Mouse (Mus musculus) heart, adult 2 months (tissue): ENCODE data around the gene Bcl11a. TPM values are rescaled to one million over a fixed set of nuclear protein-coding genes. Genes with fewer than 3 reads are reported as not detected.
A peak's percentile ranks its signal among the peaks of the same experiment; 100 is the strongest.

Experiments used
- DNase-seq, 2 experiments: peaks; one replicate each; pipeline ENCODE4 v3.0.0; 2021
- H3K27ac ChIP-seq: fragments of 200-600 bp; 2 replicates; pipeline ENCODE4 v1.8.1; 2022
- H3K27me3 ChIP-seq: fragments of 200-500 bp; 2 replicates; pipeline ENCODE4 v1.6.1; 2012; ENCODE audit warnings: mild to moderate bottlenecking, low read length, inconsistent platforms, mixed read lengths; ENCODE audit not compliant: control insufficient read depth, insufficient read depth
- H3K36me3 ChIP-seq: fragments of 200-500 bp; 2 replicates; pipeline ENCODE4 v1.6.1; 2012; ENCODE audit warnings: low read length, inconsistent platforms; ENCODE audit not compliant: control insufficient read depth, insufficient read depth
- H3K4me1 ChIP-seq: fragments of 200-500 bp; 2 replicates; pipeline ENCODE4 v1.6.1; 2011; ENCODE audit warnings: low read length; ENCODE audit not compliant: control insufficient read depth, insufficient read depth
- H3K4me3 ChIP-seq: fragments of 200-600 bp; 2 replicates; pipeline ENCODE4 v1.8.1; 2022
- H3K79me2 ChIP-seq: fragments of 200-500 bp; replicated peaks from 2 replicates; pipeline ENCODE4 v1.6.1; 2012; ENCODE audit warnings: mild to moderate bottlenecking, inconsistent platforms, low read length, moderate library complexity, mixed read lengths; ENCODE audit not compliant: control insufficient read depth, insufficient read depth
- H3K9ac ChIP-seq: fragments of 200-500 bp; 2 replicates; pipeline ENCODE4 v1.6.1; 2012; ENCODE audit warnings: low read depth, mild to moderate bottlenecking, control low read depth, inconsistent platforms, low read length, mixed read lengths
- CTCF ChIP-seq: fragments of 200-600 bp; IDR thresholded peaks from 2 replicates; pipeline ENCODE4 v1.8.1; 2022; ENCODE audit warnings: antibody characterized with exemption, mild to moderate bottlenecking, moderate library complexity
- EP300 ChIP-seq: fragments of 200-500 bp; IDR thresholded peaks from 2 replicates; pipeline ENCODE4 v1.6.1; 2011; ENCODE audit warnings: low read depth, low read length, control low read depth; ENCODE audit not compliant: insufficient read depth
- POLR2A ChIP-seq: fragments of 200-500 bp; IDR thresholded peaks from 2 replicates; pipeline ENCODE4 v1.6.1; 2011; ENCODE audit warnings: mild to moderate bottlenecking, low read depth, low read length, control low read depth; ENCODE audit not compliant: insufficient read depth
- WGBS: fragments of 180-500 bp; shearing (Covaris S2); methylation state at CpG from one replicate; pipeline ENCODE4 v1.1.7; 2018; 5-methylcytosine and 5-hydroxymethylcytosine counted together
- intact Hi-C: fragments of 180-260 bp; cut with DNase I; formaldehyde crosslinking; loops from one replicate; pipeline ENCODE4 v1.15.1; 2025
- polyA plus RNA-seq: library from polyadenylated mRNA; depleted of rRNA; stranded (reverse); fragments of >200 nt; gene quantifications from 2 replicates; pipeline ENCODE4 v1.2.3, GENCODE M21; 2012
- total RNA-seq, 2 experiments: library from RNA; stranded (reverse); gene quantifications; 2 replicates each; pipeline ENCODE4 v1.2.3; 2021

The Bcl11a gene
- total and polyA plus RNA-seq, 3 experiments = 1.1 to 4.2 (median 2.4) TPM

DNA sequence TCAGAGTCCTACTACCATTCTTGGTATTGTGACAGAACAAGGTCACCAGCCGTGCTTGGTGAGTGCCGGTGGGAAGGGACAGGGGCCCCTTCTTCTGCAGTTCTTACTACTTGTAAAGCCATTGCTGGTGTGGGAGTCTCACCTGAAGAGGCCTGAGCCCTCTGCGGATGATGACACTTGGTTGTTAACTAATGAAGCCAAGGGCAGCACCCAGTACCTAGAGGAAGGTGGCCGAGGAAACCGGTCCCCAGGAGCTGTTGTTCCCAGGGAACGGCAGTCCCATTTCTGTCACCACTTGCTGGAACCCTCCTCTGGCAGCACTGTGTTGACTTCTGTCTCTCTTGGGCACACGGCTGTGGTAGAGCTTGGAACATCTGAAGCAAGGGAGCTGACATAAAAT, 105.6 kb downstream of the Bcl11a start:
- Histone ChIP-seq H3K4me3 (no peak overlapping the region), H3K27me3 (no peaks in the 10 kb centered on the region), H3K4me1 (peaks cover 2% of the 10 kb centered on the region), H3K36me3 (no peaks in the 10 kb centered on the region), H3K9ac (no peak overlapping the region), H3K79me2 (no peaks in the 10 kb centered on the region), H3K27ac (no peak overlapping the region)
- DNase-seq = no peak
- TF ChIP-seq EP300 (no peak), CTCF (no peak), POLR2A (no peak)
- intact Hi-C loops = no loop called here
- 85% methylated on average over 7 of the region's 7 CpGs for WGBS

- Histone ChIP-seq H3K4me3 (no peak overlapping the region), H3K9ac (no peak overlapping the region), H3K27me3 (no peaks in the 10 kb centered on the region), H3K27ac (no peak overlapping the region), H3K4me1 (peaks cover 2% of the 10 kb centered on the region), H3K79me2 (no peaks in the 10 kb centered on the region), H3K36me3 (no peaks in the 10 kb centered on the region)
- TF ChIP-seq CTCF = peak; percentile 37
- no peak for TF ChIP-seq EP300
- DNase-seq = peak; percentile 23 to 53
- intact Hi-C loops = no loop called here
- WGBS = 42% methylated on average over 5 of the region's 5 CpGs
These were observed 107.1 kb downstream of the Bcl11a start for GRCm38 (mm10) chr11:24184932-24185331.

- Histone ChIP-seq H3K4me3 (no peak overlapping the region), H3K9ac (no peak overlapping the region), H3K79me2 (no peaks in the 10 kb centered on the region), H3K27me3 (no peaks in the 10 kb centered on the region), H3K27ac (no peak overlapping the region), H3K4me1 (no peaks in the 10 kb centered on the region), H3K36me3 (no peaks in the 10 kb centered on the region)
- 82% methylated on average over 3 of the region's 3 CpGs for WGBS
- intact Hi-C loops = no loop called here
- no peak for DNase-seq
- TF ChIP-seq POLR2A (no peak), CTCF (no peak), EP300 (no peak)
These were observed 112.6 kb downstream of the Bcl11a start for GRCm38 (mm10) chr11:24190411-24190810.

GRCm38 (mm10) chr11:24196460-24197190, 118.8 kb downstream of the Bcl11a start:
- no peaks in the 10 kb centered on the region for H3K27me3 ChIP-seq
- no peaks in the 10 kb centered on the region for H3K36me3 ChIP-seq
- no peak overlapping the region for H3K4me3 ChIP-seq
- no peak for TF ChIP-seq CTCF
- no peak for TF ChIP-seq POLR2A
- no peak for TF ChIP-seq EP300
- H3K4me1 ChIP-seq = no peaks in the 10 kb centered on the region
- H3K9ac ChIP-seq = no peak overlapping the region
- WGBS = 58% methylated on average over 4 of the region's 4 CpGs
- no peak overlapping the region for H3K27ac ChIP-seq
- intact Hi-C loops = no loop called here
- no peaks in the 10 kb centered on the region for H3K79me2 ChIP-seq
- no peak for DNase-seq

GRCm38 (mm10) chr11:24197424-24197823, 119.6 kb downstream of the Bcl11a start:
- no peak overlapping the region for H3K9ac ChIP-seq
- DNase-seq = no peak
- TF ChIP-seq POLR2A (no peak), CTCF (no peak), EP300 (no peak)
- 74% methylated on average over 1 of the region's 1 CpGs for WGBS
- no peaks in the 10 kb centered on the region for H3K27me3 ChIP-seq
- no peak overlapping the region for H3K27ac ChIP-seq
- H3K36me3 ChIP-seq = no peaks in the 10 kb centered on the region
- H3K4me1 ChIP-seq = no peaks in the 10 kb centered on the region
- H3K4me3 ChIP-seq = no peak overlapping the region
- no peaks in the 10 kb centered on the region for H3K79me2 ChIP-seq
- intact Hi-C loops = no loop called here

- Histone ChIP-seq H3K4me1 (no peaks in the 10 kb centered on the region), H3K27ac (no peak overlapping the region), H3K27me3 (no peaks in the 10 kb centered on the region), H3K9ac (no peak overlapping the region), H3K4me3 (no peak overlapping the region), H3K36me3 (no peaks in the 10 kb centered on the region), H3K79me2 (no peaks in the 10 kb centered on the region)
- no peak for DNase-seq
- TF ChIP-seq POLR2A (no peak), CTCF (no peak), EP300 (no peak)
- WGBS = 89% methylated on average over 3 of the region's 3 CpGs
- intact Hi-C loops = no loop called here
These were observed 121.7 kb downstream of the Bcl11a start for GRCm38 (mm10) chr11:24199560-24199959.
